Mouse (Mus musculus): ENCODE measurements around the gene Chrm1.

DNA sequence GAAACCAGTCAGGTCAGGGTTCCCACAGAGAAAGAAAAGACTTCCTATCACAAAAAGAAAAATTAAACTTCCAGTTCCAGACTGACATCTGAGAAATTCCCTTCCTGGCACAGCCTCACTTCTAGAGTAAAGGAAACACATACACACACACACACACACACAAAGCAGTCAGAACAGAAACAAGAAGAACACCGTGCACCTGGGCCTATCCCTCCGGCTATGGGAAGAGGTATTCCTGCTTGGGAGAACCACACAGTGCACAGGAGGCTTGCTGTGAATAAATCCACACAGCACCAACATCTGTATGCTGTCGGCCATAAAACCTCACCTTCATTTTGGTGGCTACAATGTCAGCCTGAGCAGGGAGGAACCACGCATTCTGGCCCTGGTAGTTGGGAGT is 47.9 kb downstream of the Chrm1 start:
- TF ChIP-seq CTCF (IDR thresholded peaks at IDR 0.05; ENCODE audit: control insufficient read depth, insufficient read depth, low read length) (no peak), POLR2A (IDR thresholded peaks at IDR 0.05; ENCODE audit: borderline replicate concordance, control insufficient read depth, low read depth, low read length) (no peak)
